Mouse (Mus musculus): ENCODE results near the gene Mybpc2. TPM values are rescaled to one million over a fixed set of nuclear protein-coding genes. Genes with fewer than 3 reads are reported as not detected.

The Mybpc2 gene
- polyA plus RNA-seq, 1 experiment = 4.7 TPM

DNA sequence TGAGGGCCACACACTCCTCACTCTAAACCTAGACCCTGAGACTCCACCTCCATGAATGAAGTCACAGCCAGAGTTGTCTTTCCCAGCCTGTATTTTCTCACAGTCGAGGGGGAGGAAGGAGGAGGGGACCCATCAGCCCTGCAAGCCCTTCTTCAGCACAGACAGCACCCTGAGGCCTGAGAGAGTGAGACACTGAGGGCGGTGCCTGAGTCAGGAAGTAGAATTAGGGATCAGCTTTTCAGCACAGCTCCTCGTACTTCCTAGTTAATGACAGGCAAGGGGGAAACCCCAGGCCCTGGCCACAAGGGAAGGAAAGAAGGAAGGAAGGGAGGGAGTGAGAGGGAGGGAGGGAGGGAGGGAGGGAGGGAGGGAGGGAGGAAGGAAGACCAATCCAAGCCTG, 71.2 kb downstream of the Mybpc2 start:
- TF ChIP-seq MYOG (IDR thresholded peaks at IDR 0.05; ENCODE audit: control insufficient read depth in 1 of 3, insufficient read depth in 1 of 3, insufficient read length in 2 of 3, low read depth in 2 of 3) = no peak
- TF ChIP-seq REST (IDR thresholded peaks at IDR 0.05; ENCODE audit: insufficient read depth, insufficient read length) = no peak
- TF ChIP-seq MAX (IDR thresholded peaks at IDR 0.05; ENCODE audit: low read depth) = no peak
- TF ChIP-seq SRF (IDR thresholded peaks at IDR 0.05; ENCODE audit: control insufficient read depth, insufficient read length, low read depth) = no peak
- no peak for TF ChIP-seq POLR2AphosphoS2 (IDR thresholded peaks at IDR 0.05; ENCODE audit: insufficient read length, low read depth)
- TF ChIP-seq CEBPB (IDR thresholded peaks at IDR 0.05; ENCODE audit: insufficient read depth, poor library complexity, severe bottlenecking) = no peak
- Histone ChIP-seq H3K36me3 (ENCODE audit: control insufficient read depth, insufficient read depth) (no peaks in the 10 kb centered on the region), H3K27me3 (ENCODE audit: control insufficient read depth, insufficient read depth, insufficient read length) (peaks cover 20% of the 10 kb centered on the region), H3ac (ENCODE audit: control insufficient read depth, insufficient read length) (no peak overlapping the region), H3K4me3 (no peak overlapping the region), H3K79me2 (ENCODE audit: control insufficient read depth, insufficient read depth) (no peaks in the 10 kb centered on the region), H3K4me2 (ENCODE audit: low read depth) (peak overlapping the region; percentile 2)

Other genes with a start within 250 kb of the Mybpc2 start
- gene Clec11a, start 217.8 kb downstream of the Mybpc2 start, polyA plus RNA-seq (2012; fragmentation: generic; extraction: Trizol) = 0.60 TPM
- gene Shank1, start 214.4 kb downstream of the Mybpc2 start, polyA plus RNA-seq (2012; fragmentation: generic; extraction: Trizol) = 0.10 TPM
- not detected for gene Syt3, start 140.6 kb downstream of the Mybpc2 start, polyA plus RNA-seq (2012; fragmentation: generic; extraction: Trizol)
- not detected for gene 1700008O03Rik, start 138.8 kb downstream of the Mybpc2 start, polyA plus RNA-seq (2012; fragmentation: generic; extraction: Trizol)
- not detected for gene Lrrc4b, start 95.6 kb downstream of the Mybpc2 start, polyA plus RNA-seq (2012; fragmentation: generic; extraction: Trizol)
- not detected for gene Aspdh, start 59.3 kb downstream of the Mybpc2 start, polyA plus RNA-seq (2012; fragmentation: generic; extraction: Trizol)
- 233 TPM for gene Josd2, start 56.7 kb downstream of the Mybpc2 start, polyA plus RNA-seq (2012; fragmentation: generic; extraction: Trizol)
- 98.2 TPM for gene Emc10, start 28.1 kb downstream of the Mybpc2 start, polyA plus RNA-seq (2012; fragmentation: generic; extraction: Trizol)
- 1.7 TPM for gene Fam71e1, start 28.1 kb downstream of the Mybpc2 start, polyA plus RNA-seq (2012; fragmentation: generic; extraction: Trizol)
- gene Spib, start 7.4 kb upstream of the Mybpc2 start, polyA plus RNA-seq (2012; fragmentation: generic; extraction: Trizol) = 0.05 TPM
- 23.9 TPM for gene Pold1, start 24.2 kb upstream of the Mybpc2 start, polyA plus RNA-seq (2012; fragmentation: generic; extraction: Trizol)
- gene Nr1h2, start 29.3 kb upstream of the Mybpc2 start, polyA plus RNA-seq (2012; fragmentation: generic; extraction: Trizol) = 94.7 TPM
- not detected for gene Napsa, start 47.7 kb upstream of the Mybpc2 start, polyA plus RNA-seq (2012; fragmentation: generic; extraction: Trizol)
- 0.92 TPM for gene Kcnc3, start 66.0 kb upstream of the Mybpc2 start, polyA plus RNA-seq (2012; fragmentation: generic; extraction: Trizol)
- 0.17 TPM for gene Myh14, start 146.2 kb upstream of the Mybpc2 start, polyA plus RNA-seq (2012; fragmentation: generic; extraction: Trizol)
- not detected for gene Izumo2, start 184.1 kb upstream of the Mybpc2 start, polyA plus RNA-seq (2012; fragmentation: generic; extraction: Trizol)
- gene Vrk3, start 223.8 kb upstream of the Mybpc2 start, polyA plus RNA-seq (2012; fragmentation: generic; extraction: Trizol) = 20.6 TPM
- 0.12 TPM for gene Zfp473, start 226.4 kb upstream of the Mybpc2 start, polyA plus RNA-seq (2012; fragmentation: generic; extraction: Trizol)